Mouse (Mus musculus): ENCODE data around the gene Hist1h3f. TPM values are rescaled to one million over a fixed set of nuclear protein-coding genes. Genes with fewer than 3 reads are reported as not detected.
"Not testable (repeated sequence)": the region's sequence is repeated elsewhere in the genome, so short reads cannot be mapped to it uniquely, and the experiment has no call there.

Gene Hist1h3f
- polyA plus RNA-seq, 1 experiment from 2014 or later, result 0.90 TPM

- not testable (repeated sequence) for H3K9me3 ChIP-seq (replicated peaks; ENCODE audit: control insufficient read depth, low read length); H3K27me3 ChIP-seq (ENCODE audit: control insufficient read depth, insufficient read depth, low read length); H3K36me3 ChIP-seq (ENCODE audit: control insufficient read depth, insufficient read depth, low read length); H3K4me1 ChIP-seq (ENCODE audit: control insufficient read depth, insufficient read depth, low read length)
- Histone ChIP-seq H3K9ac (ENCODE audit: low read length) (peak within 1 kb of the TSS; percentile 72), H3K4me2 (ENCODE audit: low read depth, low read length) (peak within 1 kb of the TSS; percentile 81), H3K27ac (ENCODE audit: low read length) (peak within 1 kb of the TSS; percentile 94), H3K4me3 (replicated peaks; ENCODE audit: low read length) (peak within 1 kb of the TSS; percentile 55)
- under 1% methylated on average over 27 of the region's 42 CpGs for WGBS
- ATAC-seq (ENCODE audit: insufficient read depth, low FRiP score), result peak; percentile 95
These were observed 749 bp upstream of the Hist1h3f start, which contains the start of gene Hist1h2bh for GRCm38 (mm10) chr13:23542999-23543607. TSS of gene Hist1h2bh (minus strand) at chr13:23543392.

GRCm38 (mm10) chr13:23544787-23545120 lies 902 bp downstream of the Hist1h3f start:
- H3K27ac ChIP-seq (ENCODE audit: low read length), result peak overlapping the region; percentile 60; the same call in 1 of the 2 replicates
- H3K4me1 ChIP-seq (ENCODE audit: control insufficient read depth, insufficient read depth, low read length); H3K27me3 ChIP-seq (ENCODE audit: control insufficient read depth, insufficient read depth, low read length); H3K36me3 ChIP-seq (ENCODE audit: control insufficient read depth, insufficient read depth, low read length); H3K9me3 ChIP-seq (replicated peaks; ENCODE audit: control insufficient read depth, low read length): not testable (repeated sequence)
- 0% methylated on average over 11 of the region's 14 CpGs for WGBS
- H3K4me3 ChIP-seq (replicated peaks; ENCODE audit: low read length), result peak overlapping the region; percentile 51
- 0 out of 2 replicates have a peak overlapping the region, but pooled peaks have one; percentile 35 for H3K4me2 ChIP-seq (ENCODE audit: low read depth, low read length)
- H3K9ac ChIP-seq (ENCODE audit: low read length), result peak overlapping the region; percentile 55; the same call in 1 of the 2 replicates
- ATAC-seq (ENCODE audit: insufficient read depth, low FRiP score), result 0 out of 2 replicates have a peak, but pooled peaks have one; percentile 3

- Histone ChIP-seq H3K4me1 (ENCODE audit: control insufficient read depth, insufficient read depth, low read length) (0 out of 2 replicates have a peak, but pooled peaks cover 7% of the 10 kb centered on the region), H3K9me3 (replicated peaks; ENCODE audit: control insufficient read depth, low read length) (no peaks in the 10 kb centered on the region), H3K4me3 (replicated peaks; ENCODE audit: low read length) (no peak overlapping the region), H3K27ac (ENCODE audit: low read length) (no peak overlapping the region), H3K36me3 (ENCODE audit: control insufficient read depth, insufficient read depth, low read length) (no peaks in the 10 kb centered on the region), H3K9ac (ENCODE audit: low read length) (no peak overlapping the region), H3K27me3 (ENCODE audit: control insufficient read depth, insufficient read depth, low read length) (no peaks in the 10 kb centered on the region), H3K4me2 (ENCODE audit: low read depth, low read length) (no peak overlapping the region)
- WGBS, result 69% methylated on average over 5 of the region's 5 CpGs
- no peak for ATAC-seq (ENCODE audit: insufficient read depth, low FRiP score)
These were observed 2.8 kb downstream of the Hist1h3f start for GRCm38 (mm10) chr13:23546694-23547093.

- 6% methylated on average over 3 of the region's 3 CpGs for WGBS
- ATAC-seq (ENCODE audit: insufficient read depth, low FRiP score), result no peak
- Histone ChIP-seq H3K4me2 (ENCODE audit: low read depth, low read length) (peak overlapping the region; percentile 50), H3K4me1 (ENCODE audit: control insufficient read depth, insufficient read depth, low read length) (0 out of 2 replicates have a peak, but pooled peaks cover 5% of the 10 kb centered on the region), H3K27me3 (ENCODE audit: control insufficient read depth, insufficient read depth, low read length) (no peaks in the 10 kb centered on the region), H3K9ac (ENCODE audit: low read length) (peak overlapping the region; percentile 68), H3K4me3 (replicated peaks; ENCODE audit: low read length) (peak overlapping the region; percentile 50), H3K9me3 (replicated peaks; ENCODE audit: control insufficient read depth, low read length) (no peaks in the 10 kb centered on the region), H3K27ac (ENCODE audit: low read length) (peak overlapping the region; percentile 91), H3K36me3 (ENCODE audit: control insufficient read depth, insufficient read depth, low read length) (no peaks in the 10 kb centered on the region)
These were observed 6.9 kb downstream of the Hist1h3f start for GRCm38 (mm10) chr13:23550761-23551145.

GRCm38 (mm10) chr13:23551146-23551834 lies 7.4 kb downstream of the Hist1h3f start, which contains the start of gene Hist1h4f:
TSS of gene Hist1h4f (minus strand) at chr13:23551648.
- H3K27ac ChIP-seq (ENCODE audit: low read length), result peak within 1 kb of the TSS; percentile 91
- H3K36me3 ChIP-seq (ENCODE audit: control insufficient read depth, insufficient read depth, low read length); H3K27me3 ChIP-seq (ENCODE audit: control insufficient read depth, insufficient read depth, low read length); H3K9me3 ChIP-seq (replicated peaks; ENCODE audit: control insufficient read depth, low read length); H3K4me1 ChIP-seq (ENCODE audit: control insufficient read depth, insufficient read depth, low read length): not testable (repeated sequence)
- peak; percentile 86 for ATAC-seq (ENCODE audit: insufficient read depth, low FRiP score)
- peak within 1 kb of the TSS; percentile 50 for H3K4me3 ChIP-seq (replicated peaks; ENCODE audit: low read length)
- H3K9ac ChIP-seq (ENCODE audit: low read length), result peak within 1 kb of the TSS; percentile 68
- WGBS, result 0% methylated on average over 46 of the region's 47 CpGs
- H3K4me2 ChIP-seq (ENCODE audit: low read depth, low read length), result peak within 1 kb of the TSS; percentile 50

GRCm38 (mm10) chr13:23551931-23552914 lies 8.4 kb downstream of the Hist1h3f start:
- Histone ChIP-seq H3K4me1 (ENCODE audit: control insufficient read depth, insufficient read depth, low read length) (peaks cover 4% of the 10 kb centered on the region; the same call in 1 of the 2 replicates), H3K9ac (ENCODE audit: low read length) (peak overlapping the region; percentile 48), H3K27ac (ENCODE audit: low read length) (peak overlapping the region; percentile 91), H3K4me2 (ENCODE audit: low read depth, low read length) (peak overlapping the region; percentile 50), H3K36me3 (ENCODE audit: control insufficient read depth, insufficient read depth, low read length) (no peaks in the 10 kb centered on the region), H3K27me3 (ENCODE audit: control insufficient read depth, insufficient read depth, low read length) (no peaks in the 10 kb centered on the region), H3K4me3 (replicated peaks; ENCODE audit: low read length) (peak overlapping the region; percentile 50), H3K9me3 (replicated peaks; ENCODE audit: control insufficient read depth, low read length) (no peaks in the 10 kb centered on the region)
- 40% methylated on average over 8 of the region's 8 CpGs for WGBS
- no peak for ATAC-seq (ENCODE audit: insufficient read depth, low FRiP score)

GRCm38 (mm10) chr13:23552962-23553361 lies 9.1 kb downstream of the Hist1h3f start, which contains the start of gene Hist1h1d:
TSS of gene Hist1h1d (plus strand) at chr13:23553262.
- H3K36me3 ChIP-seq (ENCODE audit: control insufficient read depth, insufficient read depth, low read length), result no peaks in the 10 kb centered on the region
- peak within 1 kb of the TSS; percentile 50 for H3K4me2 ChIP-seq (ENCODE audit: low read depth, low read length)
- H3K9me3 ChIP-seq (replicated peaks; ENCODE audit: control insufficient read depth, low read length), result no peaks in the 10 kb centered on the region
- H3K27ac ChIP-seq (ENCODE audit: low read length), result peak within 1 kb of the TSS; percentile 98
- peaks cover 4% of the 10 kb centered on the region; the same call in 1 of the 2 replicates for H3K4me1 ChIP-seq (ENCODE audit: control insufficient read depth, insufficient read depth, low read length)
- ATAC-seq (ENCODE audit: insufficient read depth, low FRiP score), result no peak
- 0 out of 2 replicates have a peak within 1 kb of the TSS, but pooled peaks have one; percentile 3 for H3K4me3 ChIP-seq (replicated peaks; ENCODE audit: low read length)
- no peaks in the 10 kb centered on the region for H3K27me3 ChIP-seq (ENCODE audit: control insufficient read depth, insufficient read depth, low read length)
- H3K9ac ChIP-seq (ENCODE audit: low read length), result peak within 1 kb of the TSS; percentile 48

- H3K9ac ChIP-seq (ENCODE audit: low read length), result peak overlapping the region; percentile 85
- ATAC-seq (ENCODE audit: insufficient read depth, low FRiP score), result no peak
- no peaks in the 10 kb centered on the region for H3K36me3 ChIP-seq (ENCODE audit: control insufficient read depth, insufficient read depth, low read length)
- H3K4me3 ChIP-seq (replicated peaks; ENCODE audit: low read length), result peak overlapping the region; percentile 67
- no peaks in the 10 kb centered on the region for H3K27me3 ChIP-seq (ENCODE audit: control insufficient read depth, insufficient read depth, low read length)
- 18% methylated on average over 9 of the region's 9 CpGs for WGBS
- H3K9me3 ChIP-seq (replicated peaks; ENCODE audit: control insufficient read depth, low read length), result no peaks in the 10 kb centered on the region
- peaks cover 4% of the 10 kb centered on the region; the same call in 1 of the 2 replicates for H3K4me1 ChIP-seq (ENCODE audit: control insufficient read depth, insufficient read depth, low read length)
- H3K4me2 ChIP-seq (ENCODE audit: low read depth, low read length), result peak overlapping the region; percentile 94
- H3K27ac ChIP-seq (ENCODE audit: low read length), result peak overlapping the region; percentile 98
These were observed 10.5 kb downstream of the Hist1h3f start for GRCm38 (mm10) chr13:23554393-23554792.
